Mouse (Mus musculus) lung, postnatal 25 days (tissue): ENCODE measurements around the gene Phtf2.
"Not testable (repeated sequence)": the region's sequence is repeated elsewhere in the genome, so short reads cannot be mapped to it uniquely, and the experiment has no call there.

ENCODE experiments used
- DNase-seq: peaks from one replicate; pipeline ENCODE4 v3.0.0; 2022; ENCODE audit warnings: low spot score

The Phtf2 gene

GRCm38 (mm10) chr5:20864216-20864969, 17.5 kb downstream of the Phtf2 start:
- no peak for DNase-seq

GRCm38 (mm10) chr5:20861901-20862300, 20.0 kb downstream of the Phtf2 start:
- DNase-seq = no peak

- no peak for DNase-seq
These were observed 21.4 kb downstream of the Phtf2 start for GRCm38 (mm10) chr5:20860565-20860964.

- no peak for DNase-seq
These were observed 23.5 kb downstream of the Phtf2 start for GRCm38 (mm10) chr5:20858404-20858803.

- DNase-seq = no peak
These were observed 26.9 kb downstream of the Phtf2 start for GRCm38 (mm10) chr5:20855066-20855465.

GRCm38 (mm10) chr5:20847010-20847409, 34.9 kb downstream of the Phtf2 start:
- DNase-seq = no peak

GRCm38 (mm10) chr5:20843816-20844215, 38.1 kb downstream of the Phtf2 start:
- DNase-seq = no peak

- DNase-seq = no peak
These were observed 38.5 kb downstream of the Phtf2 start for GRCm38 (mm10) chr5:20843405-20843804.

- no peak for DNase-seq
These were observed 44.8 kb downstream of the Phtf2 start for GRCm38 (mm10) chr5:20837082-20837481.

- DNase-seq = no peak
These were observed 47.5 kb downstream of the Phtf2 start for GRCm38 (mm10) chr5:20834399-20834798.

- peak; percentile 9 for DNase-seq
These were observed 50.5 kb downstream of the Phtf2 start for GRCm38 (mm10) chr5:20831433-20831832.

- no peak for DNase-seq
These were observed 51.2 kb downstream of the Phtf2 start for GRCm38 (mm10) chr5:20830717-20831116.

- DNase-seq = peak; percentile 23
These were observed 60.3 kb downstream of the Phtf2 start for GRCm38 (mm10) chr5:20821647-20822046.

GRCm38 (mm10) chr5:20821122-20821521, 60.8 kb downstream of the Phtf2 start:
- no peak for DNase-seq

GRCm38 (mm10) chr5:20815094-20815493, 66.8 kb downstream of the Phtf2 start:
- DNase-seq = no peak

- no peak for DNase-seq
These were observed 71.5 kb downstream of the Phtf2 start for GRCm38 (mm10) chr5:20810449-20810848.

GRCm38 (mm10) chr5:20795932-20796331, 86.0 kb downstream of the Phtf2 start:
- no peak for DNase-seq

- peak; percentile 7 for DNase-seq
These were observed 90.0 kb downstream of the Phtf2 start for GRCm38 (mm10) chr5:20791793-20792554.

- not testable (repeated sequence) for DNase-seq
These were observed 95.5 kb downstream of the Phtf2 start for GRCm38 (mm10) chr5:20786471-20786870.

- DNase-seq = no peak
These were observed 100.8 kb downstream of the Phtf2 start for GRCm38 (mm10) chr5:20781116-20781515.

GRCm38 (mm10) chr5:20779191-20779590, 102.7 kb downstream of the Phtf2 start:
- no peak for DNase-seq

- DNase-seq = no peak
These were observed 103.5 kb downstream of the Phtf2 start for GRCm38 (mm10) chr5:20778274-20778984.

GRCm38 (mm10) chr5:20773341-20773740, 108.6 kb downstream of the Phtf2 start:
- peak; percentile 46 for DNase-seq
